Mouse (Mus musculus) embryonic fibroblast, embryonic 13.5 days (primary cell): ENCODE results near the gene Mblac1.
"Not testable (repeated sequence)": the region's sequence is repeated elsewhere in the genome, so short reads cannot be mapped to it uniquely, and the experiment has no call there.

Experiments used
- CTCF ChIP-seq: IDR thresholded peaks from 2 replicates; pipeline ENCODE4 v1.5.1; 2011; ENCODE audit warnings: mild to moderate bottlenecking, control low read depth, low read length, moderate library complexity, borderline replicate concordance; ENCODE audit not compliant: insufficient read depth
- POLR2A ChIP-seq: IDR thresholded peaks from 2 replicates; pipeline ENCODE4 v1.6.1; 2011; ENCODE audit warnings: low read depth, mild to moderate bottlenecking, control low read depth, low read length, moderate library complexity

DNA sequence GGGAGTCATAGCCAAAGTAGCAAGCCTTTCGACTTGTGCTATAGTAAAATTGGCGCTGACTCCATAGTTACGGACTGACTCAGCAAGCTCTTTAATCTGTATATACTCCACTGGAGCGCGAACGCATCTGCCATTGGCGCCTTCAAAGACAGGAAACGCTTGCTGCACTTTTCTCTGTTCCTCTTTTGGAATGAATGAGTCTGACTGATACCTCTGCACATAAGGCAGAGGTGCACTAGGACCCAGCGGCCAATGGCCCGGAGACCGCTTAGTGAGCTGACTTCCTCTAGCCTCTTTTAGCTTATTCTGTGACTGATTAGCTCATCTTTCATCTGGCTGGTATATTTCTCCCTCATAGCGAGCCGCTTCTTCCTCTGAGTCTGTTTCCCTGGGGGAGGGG, 22.5 kb downstream of the Mblac1 start:
- not testable (repeated sequence) for TF ChIP-seq CTCF, POLR2A
